8 mouse cellular contexts compared by ENCODE assay signal in the genomic region with DNA sequence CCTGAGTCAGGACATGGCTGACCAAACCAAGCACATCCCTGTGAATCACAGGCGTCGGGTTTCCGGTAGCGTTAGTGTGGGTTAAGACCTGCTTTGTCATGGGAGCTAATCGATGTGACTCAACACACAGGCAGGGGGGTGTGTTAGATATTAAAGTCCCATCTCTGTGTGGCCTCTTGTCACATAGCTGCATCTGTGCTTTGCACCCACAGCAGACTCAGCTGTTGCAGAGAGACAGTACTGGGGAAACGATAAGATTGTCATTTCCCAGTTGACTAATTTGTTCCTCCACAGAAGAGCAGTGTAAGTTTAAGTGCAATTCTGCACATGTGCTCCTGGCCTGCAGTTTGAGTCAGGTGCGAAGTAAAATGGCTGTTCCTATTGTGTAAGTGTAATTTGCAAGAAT. TPM values are rescaled to one million over a fixed set of nuclear protein-coding genes. Genes with fewer than 3 reads are reported as not detected.
A peak's percentile ranks its signal among the peaks of the same experiment; 100 is the strongest.
DNase-seq lines count a peak whose midpoint lies in the region; ATAC-seq and TF ChIP-seq lines count a peak whose summit lies in the region.

No protein-coding gene starts in this region.

- ATAC-seq in common myeloid progenitor, adult 5-6 weeks (replicated peaks; ENCODE audit: low read depth, poor library complexity, severe bottlenecking), result peak; percentile 72
- no peak for ATAC-seq in hindbrain, postnatal 0 days
- no peak for ATAC-seq in midbrain, embryonic 15.5 days (replicated peaks)

- no peak for TF ChIP-seq CTCF in hindbrain, postnatal 0 days (IDR thresholded peaks at IDR 0.05; ENCODE audit: low read depth)

- H3K4me1 ChIP-seq in hindbrain, postnatal 0 days (ENCODE audit: insufficient read depth, low read length), result peaks cover 19% of the 10 kb centered on the region
- peaks cover 41% of the 10 kb centered on the region for H3K4me1 ChIP-seq in midbrain, embryonic 15.5 days

- 43% methylated on average over 7 of the region's 7 CpGs for WGBS in hindbrain, postnatal 0 days
- WGBS in midbrain, embryonic 15.5 days, result 53% methylated on average over 7 of the region's 7 CpGs

- no peak overlapping the region for H3K27ac ChIP-seq in hindbrain, postnatal 0 days
- H3K27ac ChIP-seq in midbrain, embryonic 15.5 days, result no peak overlapping the region

- no peaks in the 10 kb centered on the region for H3K27me3 ChIP-seq in hindbrain, postnatal 0 days (ENCODE audit: insufficient read depth, low read length)
- H3K27me3 ChIP-seq in midbrain, embryonic 15.5 days (replicated peaks), result no peaks in the 10 kb centered on the region

- peak overlapping the region; percentile 86 for H3K9ac ChIP-seq in hindbrain, postnatal 0 days (replicated peaks; ENCODE audit: low read length)
- H3K9ac ChIP-seq in midbrain, embryonic 15.5 days, result peak overlapping the region; percentile 96; the same call in 1 of the 2 replicates

- H3K9me3 ChIP-seq in hindbrain, postnatal 0 days (ENCODE audit: low read length), result no peaks in the 10 kb centered on the region
- H3K9me3 ChIP-seq in midbrain, embryonic 15.5 days, result no peaks in the 10 kb centered on the region

- H3K4me2 ChIP-seq in hindbrain, postnatal 0 days (ENCODE audit: low read depth, low read length), result peak overlapping the region; percentile 79
- peak overlapping the region; percentile 80 for H3K4me2 ChIP-seq in midbrain, embryonic 15.5 days

- H3K4me3 ChIP-seq in hindbrain, postnatal 0 days (ENCODE audit: low read length), result peak overlapping the region; percentile 91
- peak overlapping the region; percentile 97 for H3K4me3 ChIP-seq in midbrain, embryonic 15.5 days

- DNase-seq in thymus, postnatal 4 days, result peak; percentile 29
- DNase-seq in thymus, postnatal 25 days, result no peak
- no peak for DNase-seq in hindbrain, postnatal 0 days (ENCODE audit: low spot score)
- no peak for DNase-seq in layer of hippocampus, postnatal 10 days (ENCODE audit: low spot score in 2 of 2)
- no peak for DNase-seq in cerebellum, postnatal 4 days (ENCODE audit: low spot score in 2 of 2)
- no peak for DNase-seq in T-cell, adult 2 months (ENCODE audit: low spot score)

- H3K36me3 ChIP-seq in hindbrain, postnatal 0 days (ENCODE audit: insufficient read depth, low read length), result peaks cover 15% of the 10 kb centered on the region; the same call in 1 of the 2 replicates
- H3K36me3 ChIP-seq in midbrain, embryonic 15.5 days (replicated peaks), result peaks cover 21% of the 10 kb centered on the region

RNA-seq across cellular contexts. Expression of gene Mettl6, which starts 1.4 kb away (rescaled TPM):
- 66.3 and 72.4 TPM in 2 replicates for total RNA-seq in common myeloid progenitor, adult 5-6 weeks (2017)
- 14.8 and 14.9 TPM in 2 replicates for total RNA-seq in hindbrain, postnatal 0 days (2014; rRNA removed)
- polyA plus RNA-seq in hindbrain, postnatal 0 days (2015; fragmentation: Nextera tagmentation; extraction: Ambion mirVana), result 32.7 and 36.8 TPM in 2 replicates
- polyA plus RNA-seq in midbrain, embryonic 15.5 days (2015; fragmentation: Nextera tagmentation; extraction: Ambion mirVana), result 42.5 and 48.7 TPM in 2 replicates
- total RNA-seq in layer of hippocampus, postnatal 10 days (2021), result 10 to 100 TPM; 26.7 to 29.4 TPM

RNA-seq across cellular contexts. Expression of gene Eaf1, which starts 2.0 kb away (rescaled TPM):
- total RNA-seq in common myeloid progenitor, adult 5-6 weeks (2017), result 19.3 and 23.2 TPM in 2 replicates
- total RNA-seq in hindbrain, postnatal 0 days (2014; rRNA removed), result 8.6 and 11.7 TPM in 2 replicates
- polyA plus RNA-seq in hindbrain, postnatal 0 days (2015; fragmentation: Nextera tagmentation; extraction: Ambion mirVana), result 6.3 and 6.4 TPM in 2 replicates
- 8.4 and 10.1 TPM in 2 replicates for polyA plus RNA-seq in midbrain, embryonic 15.5 days (2015; fragmentation: Nextera tagmentation; extraction: Ambion mirVana)
- 10 to 100 TPM; 16.1 to 19.1 TPM for total RNA-seq in layer of hippocampus, postnatal 10 days (2021)
